ENCODE assay signal across 13 mouse cellular contexts in the genomic region with DNA sequence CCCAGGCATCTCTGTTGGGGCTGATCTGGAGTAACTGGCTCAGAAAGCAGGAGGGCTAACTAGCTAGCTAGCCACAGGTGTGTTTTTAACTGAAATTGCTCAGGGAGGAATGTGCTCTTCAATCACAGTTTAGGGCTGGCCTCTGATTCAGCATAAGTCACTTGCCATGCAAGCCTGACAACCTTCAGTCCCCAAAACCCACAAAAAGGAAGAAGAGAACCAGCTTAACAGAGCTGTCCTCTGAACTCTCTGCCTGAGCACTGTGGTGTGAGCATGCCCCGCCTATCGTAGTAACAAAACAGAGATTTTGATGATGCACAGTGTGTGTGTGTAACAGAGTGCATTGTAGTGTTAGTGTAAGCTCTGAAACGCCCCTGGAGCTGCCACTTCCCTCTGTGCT.
"Had no signal": no experiment of that assay in that cellular context is flagged by ENCODE, and none has a peak within 500 bp of the region (broad histone marks: within the 10 kb centered on the region; RNA-seq: fewer than 3 reads in every experiment).

No protein-coding gene starts in this region.

- H3K9me3 ChIP-seq: limb, embryonic 13.5 days; liver, embryonic 15.5 days; midbrain, embryonic 13.5 days; neural tube, embryonic 15.5 days had no signal

- DNase-seq: kidney, adult 18-20 months; kidney, postnatal 14 days; left cerebral cortex, postnatal 4 days; lung, embryonic 14.5 days; lung, postnatal 10 days; lung, postnatal 4 days; right cerebral cortex, adult 18-20 months; right cerebral cortex, postnatal 25 days; thymus, postnatal 4 days had no signal

- H3K4me3 ChIP-seq: limb, embryonic 13.5 days; liver, embryonic 15.5 days; midbrain, embryonic 13.5 days; neural tube, embryonic 15.5 days had no signal

- ATAC-seq: midbrain, embryonic 13.5 days had no signal

- H3K9ac ChIP-seq: limb, embryonic 13.5 days; liver, embryonic 15.5 days; lung, embryonic 14.5 days; midbrain, embryonic 13.5 days; neural tube, embryonic 15.5 days had no signal

- H3K36me3 ChIP-seq: liver, embryonic 15.5 days; midbrain, embryonic 13.5 days; neural tube, embryonic 15.5 days had no signal

- H3K4me2 ChIP-seq: limb, embryonic 13.5 days; liver, embryonic 15.5 days; lung, embryonic 14.5 days; midbrain, embryonic 13.5 days; neural tube, embryonic 15.5 days had no signal

- H3K27me3 ChIP-seq: limb, embryonic 13.5 days; liver, embryonic 15.5 days; midbrain, embryonic 13.5 days; neural tube, embryonic 15.5 days had no signal

- H3K27ac ChIP-seq: limb, embryonic 13.5 days; liver, embryonic 15.5 days; midbrain, embryonic 13.5 days; neural tube, embryonic 15.5 days had no signal
